Mouse (Mus musculus) brain, embryonic 14.5 days (tissue): ENCODE measurements around the gene Nmrk1.

Experiments used
- CTCF ChIP-seq: fragments of 200-500 bp; IDR thresholded peaks from 2 replicates; pipeline ENCODE4 v1.5.1; 2012; ENCODE audit warnings: inconsistent platforms, mild to moderate bottlenecking, moderate library complexity, borderline replicate concordance; ENCODE audit not compliant: insufficient read depth, insufficient read length; ENCODE audit errors: extremely low read depth
- POLR2A ChIP-seq: fragments of 200-500 bp; IDR thresholded peaks from 2 replicates; pipeline ENCODE4 v1.6.1; 2012; ENCODE audit warnings: mild to moderate bottlenecking, inconsistent platforms, borderline replicate concordance; ENCODE audit not compliant: poor library complexity, insufficient read depth, insufficient read length, severe bottlenecking; ENCODE audit errors: extremely low read depth

GRCm38 (mm10) chr19:18660466-18660865, 28.7 kb downstream of the Nmrk1 start:
- no peak for TF ChIP-seq POLR2A
- no peak for TF ChIP-seq CTCF
